Mouse (Mus musculus): ENCODE measurements around the gene Amigo2. TPM values are rescaled to one million over a fixed set of nuclear protein-coding genes. Genes with fewer than 3 reads are reported as not detected.

Amigo2 gene
- polyA plus RNA-seq (2015; fragmentation: Illumina TruSeq; extraction: RNeasy Lipid Tissue Mini Kit (QIAGEN cat#74804); ENCODE audit: low read depth, low replicate concordance): 11.5 TPM

DNA sequence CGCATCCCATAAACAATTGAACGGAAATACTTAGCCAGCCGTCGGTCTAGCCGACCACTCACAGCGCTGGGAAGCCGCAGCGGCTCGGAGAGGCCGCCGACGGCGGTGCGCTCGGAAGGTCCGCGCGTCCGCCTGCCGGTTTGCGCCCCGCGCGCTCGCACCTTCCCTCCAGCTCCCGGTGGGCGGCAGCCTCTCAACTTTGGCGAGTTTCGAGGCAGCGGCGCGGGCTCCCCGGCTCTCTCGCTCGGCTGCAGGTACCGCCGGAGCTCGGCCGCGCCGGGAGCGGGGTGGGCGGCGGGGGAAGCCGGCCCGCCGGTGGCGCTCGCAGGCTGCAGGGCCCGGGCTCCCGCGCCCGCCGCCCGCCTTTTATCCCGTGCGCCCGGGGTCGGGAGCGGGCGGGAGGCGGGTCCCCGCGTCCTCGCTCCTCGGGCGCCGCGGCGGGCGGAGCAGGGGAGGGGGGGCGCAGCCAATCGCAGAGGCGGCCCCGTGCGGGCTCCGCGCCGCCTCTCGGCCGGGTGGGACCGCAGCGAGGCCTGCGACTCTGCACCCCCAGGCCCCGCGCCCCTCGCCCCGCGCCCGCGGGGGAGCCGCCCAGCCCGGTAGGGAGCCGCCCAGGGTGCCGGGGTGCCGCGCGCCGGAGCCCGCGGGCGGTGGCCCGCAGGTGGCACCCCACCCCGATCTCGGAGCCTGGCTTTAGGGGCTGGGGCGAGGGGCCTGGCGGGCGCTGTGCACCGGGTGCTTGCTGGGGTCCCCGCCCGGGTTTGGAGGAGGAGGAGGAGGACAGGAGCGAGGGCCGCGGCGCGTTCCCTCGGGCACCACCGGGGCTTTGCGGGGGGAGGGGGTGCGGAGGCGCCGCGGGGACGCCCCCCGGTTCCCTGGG, at the start of gene Amigo2, which contains the start of gene Pced1b:
Amigo2 (minus strand) TSS at position 377 of the 880 bp plus-strand sequence.
Pced1b (plus strand) TSS at position 197 of the 880 bp plus-strand sequence.

Other genes with a start within 250 kb of the Amigo2 start
- 0.79 TPM for gene Slc38a4, start 191.3 kb downstream of the Amigo2 start, polyA plus RNA-seq (2015; fragmentation: Illumina TruSeq; extraction: RNeasy Lipid Tissue Mini Kit (QIAGEN cat#74804); ENCODE audit: low read depth, low replicate concordance)
- gene Pced1b, start 180 bp downstream of the Amigo2 start, polyA plus RNA-seq (2015; fragmentation: Illumina TruSeq; extraction: RNeasy Lipid Tissue Mini Kit (QIAGEN cat#74804); ENCODE audit: low read depth, low replicate concordance): 5.1 TPM